Mouse (Mus musculus): ENCODE results near the gene Pnp. TPM values are rescaled to one million over a fixed set of nuclear protein-coding genes. Genes with fewer than 3 reads are reported as not detected.
"Not testable (repeated sequence)": the region's sequence is repeated elsewhere in the genome, so short reads cannot be mapped to it uniquely, and the experiment has no call there.

The Pnp gene
- polyA plus RNA-seq, 1 experiment from 2014 or later = 24.9 TPM

- H3K27me3 ChIP-seq = no peaks in the 10 kb centered on the region
- 92% methylated on average over 3 of the region's 3 CpGs for WGBS
- no peak overlapping the region for H3K4me2 ChIP-seq
- no peaks in the 10 kb centered on the region for H3K36me3 ChIP-seq
- no peak for ATAC-seq (ENCODE audit: low FRiP score)
- H3K9me3 ChIP-seq = no peaks in the 10 kb centered on the region
- no peak overlapping the region for H3K4me3 ChIP-seq
- H3K9ac ChIP-seq = no peak overlapping the region
- H3K4me1 ChIP-seq (replicated peaks) = no peaks in the 10 kb centered on the region
- no peak overlapping the region for H3K27ac ChIP-seq
These were observed 7.4 kb downstream of the Pnp start for GRCm38 (mm10) chr14:50938119-50938908.

DNA sequence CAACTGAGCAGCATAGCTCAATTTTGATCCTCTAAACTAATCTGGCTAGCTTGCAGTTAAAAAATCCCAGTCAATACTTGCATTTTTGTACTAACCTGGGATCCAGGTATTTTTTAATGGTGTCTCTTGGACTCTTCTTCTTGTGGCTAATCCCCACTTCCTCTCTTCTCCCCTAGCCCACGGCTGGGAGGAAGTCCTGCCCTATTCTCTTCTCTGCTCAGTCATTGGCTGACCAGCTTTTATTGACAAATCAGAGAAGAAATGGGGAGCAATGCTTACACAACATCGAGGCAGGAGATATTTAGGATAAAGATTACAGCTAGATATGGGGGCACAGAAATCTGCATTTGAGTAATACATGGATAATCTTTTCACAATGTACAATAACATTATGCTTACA is 8.1 kb downstream of the Pnp start:
- Histone ChIP-seq H3K9ac (no peak overlapping the region), H3K27ac (no peak overlapping the region), H3K9me3 (no peaks in the 10 kb centered on the region), H3K4me3 (no peak overlapping the region), H3K27me3 (no peaks in the 10 kb centered on the region), H3K36me3 (no peaks in the 10 kb centered on the region), H3K4me1 (replicated peaks) (no peaks in the 10 kb centered on the region), H3K4me2 (no peak overlapping the region)
- ATAC-seq (ENCODE audit: low FRiP score) = no peak
- WGBS = 46% methylated on average over 2 of the region's 2 CpGs

GRCm38 (mm10) chr14:50943932-50944667 is 13.2 kb downstream of the Pnp start, which contains the start of gene Gm49342:
Gene Gm49342 (plus strand): TSS chr14:50944517.
- peak; percentile 97 for ATAC-seq (ENCODE audit: low FRiP score)
- no peaks in the 10 kb centered on the region for H3K27me3 ChIP-seq
- H3K4me3 ChIP-seq = peak within 1 kb of the TSS; percentile 47
- no peaks in the 10 kb centered on the region for H3K9me3 ChIP-seq
- WGBS = 19% methylated on average over 31 of the region's 31 CpGs
- H3K9ac ChIP-seq = peak within 1 kb of the TSS; percentile 67
- H3K4me1 ChIP-seq (replicated peaks) = peaks cover 8% of the 10 kb centered on the region
- H3K36me3 ChIP-seq = no peaks in the 10 kb centered on the region
- peak within 1 kb of the TSS; percentile 83 for H3K27ac ChIP-seq
- H3K4me2 ChIP-seq = peak within 1 kb of the TSS; percentile 61

- ATAC-seq (ENCODE audit: low FRiP score) = peak; percentile 97
- H3K4me2 ChIP-seq = peak overlapping the region; percentile 61
- H3K9me3 ChIP-seq; H3K36me3 ChIP-seq; H3K27me3 ChIP-seq; H3K4me1 ChIP-seq (replicated peaks): not testable (repeated sequence)
- under 1% methylated on average over 15 of the region's 15 CpGs for whole genome bisulfite sequencing
- peak overlapping the region; percentile 47 for H3K4me3 ChIP-seq
- H3K27ac ChIP-seq = peak overlapping the region; percentile 83
- peak overlapping the region; percentile 67 for H3K9ac ChIP-seq
These were observed 13.8 kb downstream of the Pnp start for GRCm38 (mm10) chr14:50944668-50945033.

DNA sequence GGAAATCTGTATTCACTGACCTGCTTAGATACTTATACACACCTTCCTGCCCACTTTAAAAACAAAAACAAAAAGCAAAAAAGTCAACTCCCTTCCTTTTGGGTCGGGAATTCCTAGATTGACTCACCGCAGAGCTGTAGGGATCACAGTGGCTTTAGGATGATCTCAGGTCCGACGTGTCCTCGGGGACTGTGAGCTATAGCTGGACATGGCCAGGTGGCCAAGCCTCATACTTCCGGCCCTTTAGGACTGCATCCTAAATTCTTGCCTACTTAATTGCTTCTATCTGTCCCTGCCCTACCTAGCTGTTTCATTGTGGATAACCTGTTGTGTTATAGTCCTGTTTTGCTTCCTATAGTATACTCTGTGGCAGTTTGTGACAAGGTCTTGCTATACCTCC is 14.2 kb downstream of the Pnp start:
- not testable (repeated sequence) for H3K4me1 ChIP-seq (replicated peaks); H3K9me3 ChIP-seq; H3K36me3 ChIP-seq; H3K27me3 ChIP-seq
- ATAC-seq (ENCODE audit: low FRiP score) = peak; percentile 37; the same call in 1 of the 2 replicates
- WGBS = 8% methylated on average over 6 of the region's 6 CpGs
- H3K4me3 ChIP-seq = peak overlapping the region; percentile 47
- H3K27ac ChIP-seq = peak overlapping the region; percentile 83
- peak overlapping the region; percentile 67 for H3K9ac ChIP-seq
- H3K4me2 ChIP-seq = peak overlapping the region; percentile 61

DNA sequence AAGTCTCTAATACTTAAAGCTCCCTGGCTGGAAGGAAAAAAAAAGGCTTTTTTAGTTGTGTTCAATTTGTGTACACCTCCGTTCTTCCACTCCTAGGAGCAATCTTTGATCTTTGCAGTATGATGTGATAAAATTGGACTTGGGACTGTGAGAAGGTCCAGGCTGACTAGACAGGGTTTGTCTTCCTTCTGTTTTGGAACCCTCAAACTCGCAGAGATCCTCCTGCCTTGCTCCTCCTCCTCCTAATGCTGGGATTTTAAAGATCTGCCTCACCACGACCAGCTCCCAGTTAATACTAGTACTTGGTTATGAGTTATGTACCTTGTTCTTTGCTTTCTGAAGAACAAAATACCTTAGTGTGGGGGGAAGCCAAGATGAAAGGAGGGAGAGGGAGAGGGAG is 14.6 kb downstream of the Pnp start:
- not testable (repeated sequence) for H3K9me3 ChIP-seq; ATAC-seq (ENCODE audit: low FRiP score); H3K4me1 ChIP-seq (replicated peaks); H3K27ac ChIP-seq; H3K36me3 ChIP-seq; H3K27me3 ChIP-seq
- WGBS = 39% methylated on average over 3 of the region's 3 CpGs
- peak overlapping the region; percentile 47 for H3K4me3 ChIP-seq
- peak overlapping the region; percentile 61 for H3K4me2 ChIP-seq
- 0 out of 2 replicates have a peak overlapping the region, but pooled peaks have one; percentile 67 for H3K9ac ChIP-seq

DNA sequence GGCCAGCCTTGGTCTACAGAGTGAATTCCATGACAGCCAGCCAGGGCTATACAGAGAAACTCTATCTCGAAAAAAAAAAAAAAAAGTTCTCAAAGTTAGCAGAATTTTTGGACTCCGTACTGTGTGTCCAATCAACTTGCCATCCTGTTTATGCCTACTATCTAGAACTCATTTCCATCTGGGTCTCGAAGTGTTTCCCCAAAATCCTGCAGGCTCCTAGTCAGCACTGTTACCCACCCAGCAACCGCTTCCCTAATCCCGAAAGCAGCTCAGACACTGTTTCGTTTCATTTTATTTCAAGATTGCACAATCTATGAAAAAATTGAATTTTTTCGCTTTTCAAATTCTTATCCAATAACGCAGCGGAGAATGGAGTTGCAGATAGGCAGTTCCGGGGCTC is 24.6 kb downstream of the Pnp start:
- no peaks in the 10 kb centered on the region for H3K9me3 ChIP-seq
- H3K4me3 ChIP-seq = no peak overlapping the region
- H3K4me1 ChIP-seq (replicated peaks) = no peaks in the 10 kb centered on the region
- 87% methylated on average over 10 of the region's 10 CpGs for WGBS
- no peak overlapping the region for H3K4me2 ChIP-seq
- no peaks in the 10 kb centered on the region for H3K27me3 ChIP-seq
- no peak for ATAC-seq (ENCODE audit: low FRiP score)
- H3K36me3 ChIP-seq = peaks cover 9% of the 10 kb centered on the region
- no peak overlapping the region for H3K27ac ChIP-seq
- H3K9ac ChIP-seq = no peak overlapping the region

DNA sequence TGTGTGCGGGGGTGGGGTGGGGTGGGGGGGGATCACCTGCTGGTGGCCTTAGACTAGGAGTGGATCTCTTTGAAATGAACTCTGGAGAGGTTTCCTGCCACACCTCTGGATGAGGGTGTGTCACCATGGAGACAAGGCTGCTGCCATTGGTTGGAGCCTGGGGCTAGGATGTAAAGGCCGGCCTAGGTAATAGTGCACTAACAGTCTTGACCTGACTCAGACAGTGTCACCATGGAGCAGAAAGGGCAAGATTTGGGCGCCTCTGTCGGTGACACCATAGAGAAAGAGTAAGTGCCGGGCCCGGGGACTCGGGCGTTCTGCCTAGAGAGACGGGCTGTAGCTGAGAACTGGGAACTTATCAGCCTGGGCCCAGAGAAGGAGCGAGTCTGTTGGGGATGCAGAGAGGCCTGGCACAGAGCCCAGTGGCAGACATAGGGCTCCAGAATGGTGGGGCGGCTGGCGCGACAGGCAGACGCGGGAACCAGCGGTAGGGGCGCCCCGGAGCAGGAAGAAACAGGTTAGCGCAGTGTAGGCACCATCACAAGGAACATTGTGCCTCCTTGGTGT is 25.1 kb downstream of the Pnp start, which contains the start of gene Pnp2:
Gene Pnp2 (plus strand): TSS at position 51 of the 567 bp plus-strand sequence.
- peak; percentile 93 for ATAC-seq (ENCODE audit: low FRiP score)
- H3K4me2 ChIP-seq = peak within 1 kb of the TSS; percentile 40
- H3K9me3 ChIP-seq; H3K27ac ChIP-seq; H3K4me3 ChIP-seq; H3K4me1 ChIP-seq (replicated peaks); H3K27me3 ChIP-seq; H3K9ac ChIP-seq; H3K36me3 ChIP-seq: not testable (repeated sequence)
- 8% methylated on average over 19 of the region's 19 CpGs for WGBS

GRCm38 (mm10) chr14:50956724-50957123 is 25.8 kb downstream of the Pnp start:
- not testable (repeated sequence) for H3K4me2 ChIP-seq; H3K36me3 ChIP-seq; H3K27ac ChIP-seq; H3K9ac ChIP-seq; H3K4me1 ChIP-seq (replicated peaks); H3K27me3 ChIP-seq; H3K9me3 ChIP-seq; ATAC-seq (ENCODE audit: low FRiP score); H3K4me3 ChIP-seq
- 89% methylated on average over 6 of the region's 6 CpGs for WGBS

GRCm38 (mm10) chr14:50957146-50957545 is 26.3 kb downstream of the Pnp start:
- H3K4me2 ChIP-seq; H3K9ac ChIP-seq; H3K4me3 ChIP-seq; H3K9me3 ChIP-seq; H3K4me1 ChIP-seq (replicated peaks); H3K27me3 ChIP-seq; H3K36me3 ChIP-seq; ATAC-seq (ENCODE audit: low FRiP score); H3K27ac ChIP-seq: not testable (repeated sequence)
- WGBS = 77% methylated on average over 3 of the region's 3 CpGs

DNA sequence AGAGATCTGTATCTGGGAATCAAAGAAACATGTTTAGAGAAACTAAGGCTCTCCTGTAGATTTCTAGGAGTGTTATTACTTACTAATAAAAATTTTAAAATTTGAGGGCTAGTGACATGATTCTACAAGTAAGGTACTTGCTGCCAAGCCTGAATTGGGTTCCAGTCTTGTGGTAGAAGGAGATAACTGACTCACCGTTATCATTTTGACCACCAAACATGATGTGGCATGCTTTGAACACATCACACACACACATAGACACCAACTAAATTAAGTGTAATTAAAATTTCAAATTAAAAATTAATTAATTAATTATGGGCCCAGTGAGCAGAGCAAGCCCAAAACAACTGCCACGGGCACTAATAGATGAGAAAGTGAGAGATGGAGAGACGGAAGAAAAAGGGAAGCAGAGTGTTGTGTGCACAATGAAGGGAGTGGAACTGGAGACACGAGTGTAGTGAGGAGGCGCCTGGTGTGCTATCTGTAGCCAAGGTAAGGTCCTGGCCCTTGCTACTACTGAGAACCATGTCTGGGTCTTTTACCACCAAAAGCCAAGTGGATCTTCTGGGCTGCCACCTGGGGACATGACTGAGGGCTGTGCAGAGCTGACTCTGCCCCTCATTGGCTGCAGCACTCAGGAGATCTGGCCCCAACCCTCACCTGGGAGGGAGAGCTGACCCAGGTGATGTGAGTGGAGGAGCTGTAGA is 27.6 kb downstream of the Pnp start:
- not testable (repeated sequence) for H3K9me3 ChIP-seq; H3K4me3 ChIP-seq; H3K4me2 ChIP-seq; H3K9ac ChIP-seq; ATAC-seq (ENCODE audit: low FRiP score); H3K27me3 ChIP-seq; H3K4me1 ChIP-seq (replicated peaks); H3K27ac ChIP-seq; H3K36me3 ChIP-seq
- 94% methylated on average over 5 of the region's 5 CpGs for WGBS

All from hindbrain, embryonic 13.5 days (tissue).